Mouse (Mus musculus): ENCODE results near the gene Sall4. TPM values are rescaled to one million over a fixed set of nuclear protein-coding genes. Genes with fewer than 3 reads are reported as not detected.

The Sall4 gene
- 0.22 and 0.74 TPM in 2 replicates for polyA plus RNA-seq (2012; rRNA removed)

DNA sequence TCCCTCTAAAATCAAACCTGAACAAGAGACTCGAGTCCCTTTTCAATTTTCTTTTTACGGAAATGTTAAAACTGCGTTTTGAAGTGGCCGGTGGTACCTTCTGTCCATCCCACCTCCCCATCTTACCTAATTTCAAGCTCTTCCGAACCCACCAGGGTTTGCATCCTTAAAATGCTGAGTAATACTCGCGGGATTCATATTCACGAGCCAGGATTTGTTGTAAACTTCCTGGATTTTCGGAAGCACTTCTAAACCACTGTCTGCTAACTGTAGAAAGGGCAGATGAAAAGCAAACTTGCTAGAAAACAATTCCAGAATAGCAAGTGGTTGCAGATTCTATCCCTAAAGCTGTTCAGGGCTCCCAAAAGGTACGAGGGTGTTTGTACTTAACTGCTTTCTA, at the start of gene Sall4:
Sall4 (minus strand) TSS at position 362 of the 400 bp plus-strand sequence.
- no peak for DNase-seq (ENCODE audit: extremely low spot score in 1 of 2, low spot score in 1 of 2)

- no peak for DNase-seq (ENCODE audit: extremely low spot score in 1 of 2, low spot score in 1 of 2)
Observed at GRCm38 (mm10) chr2:168813243-168813642, 45.5 kb upstream of the Sall4 start.

GRCm38 (mm10) chr2:168809895-168810294, 42.2 kb upstream of the Sall4 start:
- no peak for DNase-seq (ENCODE audit: extremely low spot score in 1 of 2, low spot score in 1 of 2)

DNA sequence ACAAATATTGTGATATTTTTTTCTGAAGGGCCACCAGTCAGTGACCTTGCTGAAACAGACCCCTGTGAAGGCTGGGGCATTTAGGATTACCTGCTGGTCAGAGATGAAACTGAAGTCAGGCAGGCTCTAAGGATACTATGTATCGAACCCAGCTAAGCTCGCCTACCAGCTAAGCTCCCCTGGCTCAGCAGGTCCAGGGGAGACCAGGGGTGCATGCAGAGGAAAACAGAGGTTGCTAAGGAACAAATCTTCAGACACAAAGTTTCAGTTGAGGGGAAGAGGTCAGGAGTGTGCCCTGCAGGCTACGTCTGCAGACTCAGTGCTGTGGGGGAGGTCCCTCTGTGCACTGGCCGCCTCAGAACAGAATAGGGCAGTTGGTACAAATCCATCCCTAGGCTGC, 39.9 kb upstream of the Sall4 start:
- no peak for DNase-seq (ENCODE audit: extremely low spot score in 1 of 2, low spot score in 1 of 2)

- DNase-seq (ENCODE audit: extremely low spot score in 1 of 2, low spot score in 1 of 2), result no peak
Observed at GRCm38 (mm10) chr2:168803849-168804248, 36.1 kb upstream of the Sall4 start.

DNA sequence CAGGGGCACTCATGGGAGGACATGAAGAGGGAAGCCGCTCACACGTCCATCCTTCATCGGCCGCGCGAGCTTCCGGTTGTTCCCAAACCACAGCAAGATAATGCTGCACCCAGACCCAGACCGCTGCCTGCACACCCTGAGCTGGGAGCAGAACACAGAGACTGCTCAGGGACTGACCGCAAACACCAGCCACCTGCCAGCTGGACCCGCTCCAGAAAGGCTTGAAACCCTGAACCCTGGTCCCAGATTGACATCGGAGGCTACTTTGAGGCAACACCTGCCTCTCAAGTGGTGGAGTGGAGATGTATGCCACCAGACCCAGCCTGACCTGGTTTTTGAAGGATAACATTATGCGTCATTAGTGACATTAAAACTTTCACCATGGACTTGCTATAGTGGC, 31.6 kb upstream of the Sall4 start:
- DNase-seq (ENCODE audit: extremely low spot score in 1 of 2, low spot score in 1 of 2), result no peak

GRCm38 (mm10) chr2:168798921-168799320, 31.2 kb upstream of the Sall4 start:
- DNase-seq (ENCODE audit: extremely low spot score in 1 of 2, low spot score in 1 of 2), result peak in 1 of 2 experiments; percentile 19

- DNase-seq (ENCODE audit: extremely low spot score in 1 of 2, low spot score in 1 of 2), result no peak
Observed at GRCm38 (mm10) chr2:168791115-168791802, 23.5 kb upstream of the Sall4 start.

DNA sequence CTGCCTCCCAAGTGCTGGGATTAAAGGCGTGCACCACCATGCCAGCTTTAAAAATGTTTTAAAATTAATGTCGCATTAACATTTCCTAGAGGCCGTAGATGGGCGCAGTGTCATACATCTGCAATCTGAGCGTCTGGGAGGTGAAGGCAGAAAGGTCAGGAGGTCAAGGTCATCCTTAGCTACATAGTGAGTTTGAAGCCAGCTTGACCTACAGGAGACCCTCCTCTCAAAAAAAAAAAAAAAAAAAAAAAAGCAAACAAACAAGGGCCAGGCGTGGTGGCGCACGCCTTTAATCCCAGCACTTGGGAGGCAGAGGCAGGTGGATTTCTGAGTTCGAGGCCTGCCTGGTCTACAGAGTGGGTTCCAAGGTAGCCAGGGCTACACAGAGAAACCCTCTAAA, 18.4 kb upstream of the Sall4 start:
- no peak for DNase-seq (ENCODE audit: extremely low spot score in 1 of 2, low spot score in 1 of 2)

GRCm38 (mm10) chr2:168780596-168780995, 12.9 kb upstream of the Sall4 start:
- no peak for DNase-seq (ENCODE audit: extremely low spot score in 1 of 2, low spot score in 1 of 2)

GRCm38 (mm10) chr2:168780024-168780423, 12.3 kb upstream of the Sall4 start:
- no peak for DNase-seq (ENCODE audit: extremely low spot score in 1 of 2, low spot score in 1 of 2)

GRCm38 (mm10) chr2:168777481-168777880, 9.7 kb upstream of the Sall4 start:
- DNase-seq (ENCODE audit: extremely low spot score in 1 of 2, low spot score in 1 of 2), result no peak

DNA sequence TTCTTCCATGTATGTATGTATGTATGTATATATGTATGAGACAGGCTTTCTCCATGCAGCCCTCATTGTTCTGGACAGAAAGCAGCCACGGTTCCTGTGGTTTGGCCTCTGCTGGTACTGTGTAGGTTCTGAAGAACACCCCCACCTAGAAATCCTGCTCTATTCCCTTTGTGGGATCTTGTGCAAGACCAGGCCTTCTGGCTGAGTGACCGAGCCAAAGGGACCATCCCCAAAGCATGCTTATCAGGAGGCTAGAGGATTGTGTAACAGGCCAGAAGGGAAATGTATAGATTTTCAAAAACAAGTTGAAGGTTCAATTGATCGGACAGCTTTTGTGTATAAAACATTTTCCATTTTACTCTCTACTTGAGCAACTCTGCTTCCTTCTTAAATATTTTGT, 8.5 kb upstream of the Sall4 start:
- no peak for DNase-seq (ENCODE audit: extremely low spot score in 1 of 2, low spot score in 1 of 2)

- DNase-seq (ENCODE audit: extremely low spot score in 1 of 2, low spot score in 1 of 2), result no peak
Observed at GRCm38 (mm10) chr2:168769259-168769658, 1.5 kb upstream of the Sall4 start.

DNA sequence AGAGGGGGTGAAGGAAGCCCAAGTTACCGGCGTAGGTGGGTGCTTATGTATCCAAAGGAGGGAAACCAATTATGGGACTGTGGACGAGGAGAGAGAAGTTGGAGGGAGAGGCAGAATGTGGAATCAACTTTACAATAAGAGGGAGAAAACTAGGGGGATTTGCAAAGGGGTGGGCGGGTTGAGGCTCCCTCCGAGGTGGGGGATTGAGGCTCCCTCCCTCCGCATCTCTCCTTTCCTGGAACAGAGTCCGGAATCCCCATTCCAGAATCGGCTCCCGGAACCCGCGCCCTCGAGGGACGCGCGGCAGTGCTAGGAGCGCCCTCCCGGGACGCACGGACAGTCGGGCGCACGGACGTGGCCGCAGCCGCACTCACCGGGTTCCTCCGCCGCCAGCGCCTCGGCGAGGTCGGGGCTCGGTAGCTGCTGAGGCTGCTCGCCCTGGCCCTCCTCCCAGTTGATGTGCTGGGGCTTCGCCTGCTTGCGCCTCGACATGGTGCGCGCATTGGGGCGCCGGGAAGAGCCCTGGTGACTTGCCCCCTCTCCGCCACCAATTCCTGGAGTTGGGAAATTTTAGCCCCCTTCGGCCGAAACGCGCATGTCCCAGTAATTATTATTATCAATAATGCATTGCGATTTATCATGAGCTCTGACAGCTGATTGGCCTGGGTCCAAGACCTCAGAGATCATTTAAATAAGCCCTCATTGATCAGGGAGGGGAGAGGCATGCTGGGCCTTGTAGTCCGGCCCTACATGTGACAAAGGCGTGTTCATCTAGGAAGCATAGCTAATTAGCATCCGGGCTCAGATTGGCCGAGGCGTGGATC, 993 bp downstream of the Sall4 start:
- no peak for DNase-seq (ENCODE audit: extremely low spot score in 1 of 2, low spot score in 1 of 2)

- DNase-seq (ENCODE audit: extremely low spot score in 1 of 2, low spot score in 1 of 2), result no peak
Observed at GRCm38 (mm10) chr2:168765696-168766537, 1.8 kb downstream of the Sall4 start.

GRCm38 (mm10) chr2:168765065-168765681, 2.6 kb downstream of the Sall4 start:
- DNase-seq (ENCODE audit: extremely low spot score in 1 of 2, low spot score in 1 of 2), result peak in 1 of 2 experiments; percentile 63

DNA sequence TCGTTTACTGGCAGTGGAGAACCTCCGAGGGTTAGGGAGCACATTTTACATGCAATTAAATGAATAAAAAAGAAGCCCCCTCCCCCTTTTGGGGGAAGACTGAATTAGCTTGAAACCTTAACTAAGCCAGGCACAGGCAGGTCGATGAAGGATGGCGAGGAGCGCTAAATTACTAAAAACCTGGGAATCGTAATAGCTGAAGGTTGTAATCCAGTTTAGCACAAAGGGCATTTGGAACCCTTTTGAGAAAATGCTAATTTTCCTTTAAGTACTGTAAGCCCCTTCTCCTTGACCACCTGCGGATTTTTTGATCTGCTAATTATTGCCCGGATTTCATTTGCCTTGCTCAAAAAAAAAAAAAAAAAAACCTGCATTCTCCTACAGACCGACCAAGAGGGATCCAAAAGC, 3.3 kb downstream of the Sall4 start:
- DNase-seq (ENCODE audit: extremely low spot score in 1 of 2, low spot score in 1 of 2), result no peak

GRCm38 (mm10) chr2:168763785-168764184, 4.0 kb downstream of the Sall4 start:
- DNase-seq (ENCODE audit: extremely low spot score in 1 of 2, low spot score in 1 of 2), result no peak

DNA sequence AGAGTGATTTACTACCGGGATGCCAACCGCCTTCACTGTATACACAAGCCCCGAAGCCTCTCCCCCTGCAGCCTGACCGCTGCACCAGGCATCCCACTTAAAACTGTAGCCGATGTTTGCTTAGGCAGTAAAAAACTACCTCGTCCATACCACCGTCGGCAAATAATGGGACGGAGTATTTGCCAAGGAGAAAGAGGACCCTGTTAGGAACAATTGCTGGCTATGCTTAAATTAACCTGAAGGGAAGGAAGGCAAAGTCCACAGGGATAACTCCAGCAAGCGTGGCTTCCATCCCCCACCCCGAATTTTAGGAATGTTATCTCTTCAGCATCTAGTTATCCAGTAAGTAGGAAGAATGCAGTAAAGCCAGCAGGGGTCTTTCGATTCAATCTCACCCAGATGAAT, 5.3 kb downstream of the Sall4 start:
- no peak for DNase-seq (ENCODE audit: extremely low spot score in 1 of 2, low spot score in 1 of 2)

DNA sequence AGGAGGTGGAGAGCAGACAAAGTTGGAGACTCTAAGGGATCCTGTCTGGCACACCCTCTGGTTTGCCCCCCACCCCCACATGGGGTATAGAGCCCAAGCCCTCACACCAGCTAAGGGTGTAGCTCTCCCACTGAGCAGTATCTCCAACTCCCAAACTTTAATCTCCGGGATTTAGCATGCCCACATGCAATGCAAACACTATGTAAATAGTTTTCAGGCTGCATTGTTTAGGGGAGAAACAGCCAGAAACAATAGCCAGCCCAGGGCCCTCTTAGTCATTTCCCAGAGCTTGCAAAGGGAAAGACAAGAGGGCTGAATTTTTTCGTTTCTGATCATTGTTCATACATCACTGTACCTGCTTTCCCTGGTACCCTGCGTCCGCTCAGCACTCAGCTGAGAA, 5.8 kb downstream of the Sall4 start:
- no peak for DNase-seq (ENCODE audit: extremely low spot score in 1 of 2, low spot score in 1 of 2)
